Mouse (Mus musculus): ENCODE results near the gene Nup93. TPM values are rescaled to one million over a fixed set of nuclear protein-coding genes. Genes with fewer than 3 reads are reported as not detected.
A peak's percentile ranks its signal among the peaks of the same experiment; 100 is the strongest.

The Nup93 gene
- total and polyA plus RNA-seq, 3 experiments = 46.0 to 99.6 (median 88.3) TPM

DNA sequence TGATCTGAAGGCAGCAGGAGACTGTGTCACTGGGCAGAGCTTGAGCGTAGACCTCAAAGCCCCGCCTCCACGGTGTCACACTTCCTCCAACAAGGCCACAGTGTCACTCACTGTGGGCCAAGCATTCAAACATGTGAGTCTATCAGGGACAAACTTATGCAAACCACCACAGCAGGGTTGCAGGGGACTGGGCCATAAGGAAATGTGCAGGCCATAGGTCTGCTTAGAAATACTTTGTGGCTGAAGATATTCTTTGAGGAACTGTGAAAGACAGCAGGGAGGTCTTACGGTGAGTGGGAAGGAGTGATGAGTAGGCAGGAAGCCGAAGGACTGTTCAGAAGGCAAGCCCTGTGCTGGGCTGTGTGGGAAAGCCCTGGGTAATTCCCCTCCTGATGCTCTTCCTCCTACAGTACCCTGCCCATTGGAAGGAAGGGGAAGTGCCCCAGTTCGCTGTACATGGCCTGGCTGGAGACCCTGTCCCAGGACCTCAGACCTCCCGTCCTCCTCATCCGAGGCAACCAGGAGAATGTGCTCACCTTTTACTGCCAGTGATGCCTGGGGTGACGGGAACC lies 151.1 kb downstream of the Nup93 start (continued):
- TF ChIP-seq MEF2A (IDR thresholded peaks at IDR 0.05; ENCODE audit: borderline replicate concordance, low read depth, low read length) = peak; percentile 60; the same call in 1 of the 2 replicates
- TF ChIP-seq EP300 (IDR thresholded peaks at IDR 0.05; ENCODE audit: low read length) = peak; percentile 84
- TF ChIP-seq UBTF (IDR thresholded peaks at IDR 0.05; ENCODE audit: low read depth, low read length) = peak; percentile 60
- TF ChIP-seq JUN (IDR thresholded peaks at IDR 0.05; ENCODE audit: insufficient read depth, low read depth, low read length) = no peak

Other genes starting within 250 kb of the Nup93 start
- gene Amfr, start 201.7 kb upstream of the Nup93 start, total RNA-seq (2012; rRNA removed) = 101 and 126 TPM in 2 replicates
- gene Amfr, start 201.7 kb upstream of the Nup93 start, total RNA-seq (2014; rRNA removed) = 79.9 and 102 TPM in 2 replicates
- 71.0 and 86.7 TPM in 2 replicates for gene Amfr, start 201.7 kb upstream of the Nup93 start, polyA plus RNA-seq (2012; ENCODE audit: insufficient read length, low read depth)
- gene Nudt21, start 177.5 kb upstream of the Nup93 start, total RNA-seq (2012; rRNA removed) = 138 and 142 TPM in 2 replicates
- gene Nudt21, start 177.5 kb upstream of the Nup93 start, total RNA-seq (2014; rRNA removed) = 247 and 282 TPM in 2 replicates
- 78.3 and 91.0 TPM in 2 replicates for gene Nudt21, start 177.5 kb upstream of the Nup93 start, polyA plus RNA-seq (2012; ENCODE audit: insufficient read length, low read depth)
- 16.6 and 20.1 TPM in 2 replicates for gene Ogfod1, start 177.4 kb upstream of the Nup93 start, total RNA-seq (2012; rRNA removed)
- gene Ogfod1, start 177.4 kb upstream of the Nup93 start, total RNA-seq (2014; rRNA removed) = 23.4 and 26.9 TPM in 2 replicates
- 30.5 and 31.9 TPM in 2 replicates for gene Ogfod1, start 177.4 kb upstream of the Nup93 start, polyA plus RNA-seq (2012; ENCODE audit: insufficient read length, low read depth)
- 7.3 and 10.0 TPM in 2 replicates for gene Bbs2, start 115.6 kb upstream of the Nup93 start, total RNA-seq (2012; rRNA removed)
- 10.4 and 13.0 TPM in 2 replicates for gene Bbs2, start 115.6 kb upstream of the Nup93 start, total RNA-seq (2014; rRNA removed)
- 12.0 and 13.1 TPM in 2 replicates for gene Bbs2, start 115.6 kb upstream of the Nup93 start, polyA plus RNA-seq (2012; ENCODE audit: insufficient read length, low read depth)
- gene Mt4, start 77.4 kb upstream of the Nup93 start, total RNA-seq (2012; rRNA removed) = not detected in 2 replicates
- not detected in 2 replicates for gene Mt4, start 77.4 kb upstream of the Nup93 start, total RNA-seq (2014; rRNA removed)
- gene Mt4, start 77.4 kb upstream of the Nup93 start, polyA plus RNA-seq (2012; ENCODE audit: insufficient read length, low read depth) = not detected in 2 replicates
- 20.0 and 20.6 TPM in 2 replicates for gene Mt3, start 62.0 kb upstream of the Nup93 start, total RNA-seq (2012; rRNA removed)
- gene Mt3, start 62.0 kb upstream of the Nup93 start, total RNA-seq (2014; rRNA removed) = not detected in 2 replicates
- gene Mt3, start 62.0 kb upstream of the Nup93 start, polyA plus RNA-seq (2012; ENCODE audit: insufficient read length, low read depth) = 1.9 and 2.5 TPM in 2 replicates
- gene Mt2, start 41.9 kb upstream of the Nup93 start, total RNA-seq (2012; rRNA removed) = 109 and 212 TPM in 2 replicates
- 4.1 and 4.3 TPM in 2 replicates for gene Mt2, start 41.9 kb upstream of the Nup93 start, total RNA-seq (2014; rRNA removed)
- gene Mt2, start 41.9 kb upstream of the Nup93 start, polyA plus RNA-seq (2012; ENCODE audit: insufficient read length, low read depth) = 49.4 and 54.4 TPM in 2 replicates
- gene Mt1, start 35.5 kb upstream of the Nup93 start, total RNA-seq (2012; rRNA removed) = 174 and 239 TPM in 2 replicates
- gene Mt1, start 35.5 kb upstream of the Nup93 start, total RNA-seq (2014; rRNA removed) = 13.6 and 19.9 TPM in 2 replicates
- gene Mt1, start 35.5 kb upstream of the Nup93 start, polyA plus RNA-seq (2012; ENCODE audit: insufficient read length, low read depth) = 57.4 and 62.7 TPM in 2 replicates
- gene Slc12a3, start 114.6 kb downstream of the Nup93 start, total RNA-seq (2012; rRNA removed) = 0.17 and 0.21 TPM in 2 replicates
- 0.08 TPM in 1 of 2 replicates, not detected in the other for gene Slc12a3, start 114.6 kb downstream of the Nup93 start, total RNA-seq (2014; rRNA removed)
- 0.19 TPM in 1 of 2 replicates, not detected in the other for gene Slc12a3, start 114.6 kb downstream of the Nup93 start, polyA plus RNA-seq (2012; ENCODE audit: insufficient read length, low read depth)
- 172 and 206 TPM in 2 replicates for gene Herpud1, start 171.9 kb downstream of the Nup93 start, total RNA-seq (2012; rRNA removed)
- 243 and 257 TPM in 2 replicates for gene Herpud1, start 171.9 kb downstream of the Nup93 start, total RNA-seq (2014; rRNA removed)
- gene Herpud1, start 171.9 kb downstream of the Nup93 start, polyA plus RNA-seq (2012; ENCODE audit: insufficient read length, low read depth) = 116 and 124 TPM in 2 replicates
- 58.6 and 73.0 TPM in 2 replicates for gene Nlrc5, start 219.8 kb downstream of the Nup93 start, total RNA-seq (2012; rRNA removed)
- gene Nlrc5, start 219.8 kb downstream of the Nup93 start, total RNA-seq (2014; rRNA removed) = 58.1 and 60.2 TPM in 2 replicates
- gene Nlrc5, start 219.8 kb downstream of the Nup93 start, polyA plus RNA-seq (2012; ENCODE audit: insufficient read length, low read depth) = 72.5 and 75.2 TPM in 2 replicates